Mouse (Mus musculus) stomach, postnatal 0 days (tissue): ENCODE data around the gene 1700020N01Rik.

ENCODE experiments used
- CTCF ChIP-seq: IDR thresholded peaks from 2 replicates; pipeline ENCODE4 v1.5.1; 2016; ENCODE audit warnings: antibody characterized with exemption, low read depth, mild to moderate bottlenecking, moderate library complexity
- EP300 ChIP-seq: optimal IDR thresholded peaks from 2 replicates; pipeline ENCODE3; 2016; ENCODE audit warnings: antibody characterized with exemption

GRCm38 (mm10) chr10:21566074-21566473, 26.9 kb upstream of the 1700020N01Rik start:
- TF ChIP-seq CTCF (no peak), EP300 (no peak)
